Comparison of ENCODE assay signal across 11 mouse cellular contexts in the genomic region with DNA sequence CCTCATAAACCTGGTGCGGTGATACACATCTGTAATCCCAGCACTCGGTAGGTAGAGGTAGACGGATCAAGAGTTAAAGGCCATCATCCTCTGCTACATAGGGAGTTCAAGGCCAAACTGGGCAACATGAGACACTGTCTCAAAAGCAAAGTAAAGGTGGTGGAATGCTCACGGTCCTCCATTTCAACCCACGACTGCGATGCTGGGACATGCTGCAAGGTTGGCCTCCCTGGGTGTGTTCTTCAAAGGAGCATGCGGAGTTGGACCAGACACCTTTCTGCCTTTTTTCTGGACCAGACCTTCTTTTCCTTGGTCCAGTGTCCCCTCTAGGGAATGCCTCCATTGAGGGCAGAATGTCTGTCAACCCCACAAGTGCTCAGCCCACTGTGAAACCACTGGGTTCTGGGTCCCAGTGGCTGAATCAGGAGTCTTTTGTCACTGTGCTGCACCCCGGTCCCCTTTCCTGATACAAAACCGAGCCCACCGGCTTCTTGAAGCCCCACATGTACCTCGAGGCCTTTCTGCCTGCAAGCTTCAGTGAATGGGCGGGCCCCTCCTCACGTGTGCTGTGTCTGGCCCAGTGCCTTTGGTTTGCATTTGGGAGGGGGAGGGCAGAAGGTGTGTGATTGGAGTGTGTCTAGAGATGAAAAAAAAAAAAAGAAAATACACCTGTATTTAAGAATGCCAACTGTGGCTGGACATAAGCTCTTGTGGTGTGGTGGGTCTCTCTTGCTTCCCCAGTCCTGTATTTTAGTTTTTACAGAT. TPM values are rescaled to one million over a fixed set of nuclear protein-coding genes. Genes with fewer than 3 reads are reported as not detected.
DNase-seq lines count a peak whose midpoint lies in the region; ATAC-seq and TF ChIP-seq lines count a peak whose summit lies in the region.
"Had no signal": no experiment of that assay in that cellular context is flagged by ENCODE, and none has a peak within 500 bp of the region (broad histone marks: within the 10 kb centered on the region; RNA-seq: fewer than 3 reads in every experiment).

No protein-coding gene starts in this region.

- TF ChIP-seq CTCF in heart, adult 2 months (IDR thresholded peaks at IDR 0.05) = no peak

- peak overlapping the region in 1 of 2 experiments; percentile 4; a peak in 1 of 4 replicates for H3K27ac ChIP-seq in heart, embryonic 14.5 days (replicated peaks in 1 of 2; ENCODE audit: control insufficient read depth in 1 of 2, insufficient read depth in 1 of 2, low read depth in 2 of 2, low read length in 2 of 2)
- H3K27ac ChIP-seq in heart, adult 2 months = no peak overlapping the region
- no peak overlapping the region; the same call in 1 of the 2 replicates for H3K27ac ChIP-seq in neural tube, embryonic 13.5 days (replicated peaks)
- H3K27ac ChIP-seq in limb, embryonic 10.5 days = no peak overlapping the region

- TF ChIP-seq POLR2A in heart, adult 2 months (IDR thresholded peaks at IDR 0.05; ENCODE audit: insufficient read depth, low read depth, low read length) = no peak

- WGBS in heart, embryonic 14.5 days = 69% methylated on average over 13 of the region's 13 CpGs
- WGBS in heart, adult 2 months = 81% methylated on average over 13 of the region's 13 CpGs
- 81% methylated on average over 13 of the region's 13 CpGs for WGBS in neural tube, embryonic 13.5 days
- 76% methylated on average over 13 of the region's 13 CpGs for WGBS in limb, embryonic 10.5 days

- no peak overlapping the region for H3K4me3 ChIP-seq in heart, embryonic 14.5 days (ENCODE audit: control insufficient read depth in 1 of 2, insufficient read depth in 1 of 2, low read depth in 1 of 2, low read length in 2 of 2)
- H3K4me3 ChIP-seq in heart, adult 2 months = no peak overlapping the region
- no peak overlapping the region for H3K4me3 ChIP-seq in neural tube, embryonic 13.5 days
- H3K4me3 ChIP-seq in limb, embryonic 10.5 days = no peak overlapping the region

- no peak for TF ChIP-seq EP300 in heart, adult 2 months (IDR thresholded peaks at IDR 0.05; ENCODE audit: insufficient read depth, low read depth, low read length)

- no peak for DNase-seq in heart, adult 2 months
- DNase-seq in neural tube, embryonic 10.5 days (ENCODE audit: extremely low spot score, low spot score) = no peak
- peak; percentile 34 for DNase-seq in limb, embryonic 10.5 days (ENCODE audit: low spot score)
- no peak for DNase-seq in adrenal gland, postnatal 14 days
- DNase-seq in left cerebral cortex, adult 11 months (ENCODE audit: low spot score) = no peak
- DNase-seq: thymus, adult 18-20 months had no signal

- peaks cover 62% of the 10 kb centered on the region for H3K36me3 ChIP-seq in heart, embryonic 14.5 days (ENCODE audit: control insufficient read depth, insufficient read depth, low read length)
- peaks cover 12% of the 10 kb centered on the region for H3K36me3 ChIP-seq in heart, adult 2 months (ENCODE audit: control insufficient read depth, insufficient read depth, low read length)
- H3K36me3 ChIP-seq in neural tube, embryonic 13.5 days = peaks cover 62% of the 10 kb centered on the region
- peaks cover 67% of the 10 kb centered on the region for H3K36me3 ChIP-seq in limb, embryonic 10.5 days

- H3K27me3 ChIP-seq in heart, embryonic 14.5 days (ENCODE audit: control insufficient read depth, insufficient read depth, low read length) = no peaks in the 10 kb centered on the region
- H3K27me3 ChIP-seq in heart, adult 2 months (ENCODE audit: control insufficient read depth, insufficient read depth, low read length) = no peaks in the 10 kb centered on the region
- no peaks in the 10 kb centered on the region for H3K27me3 ChIP-seq in neural tube, embryonic 13.5 days
- no peaks in the 10 kb centered on the region for H3K27me3 ChIP-seq in limb, embryonic 10.5 days (ENCODE audit: low read depth, poor library complexity, severe bottlenecking)
- H3K27me3 ChIP-seq: midbrain, embryonic 15.5 days; Patski had no signal

- H3K4me1 ChIP-seq in heart, embryonic 14.5 days (ENCODE audit: control insufficient read depth in 2 of 2, insufficient read depth in 2 of 2, low read length in 2 of 2) = peaks cover 18 to 30% of the 10 kb centered on the region in 2 experiments
- peaks cover 14% of the 10 kb centered on the region for H3K4me1 ChIP-seq in heart, adult 2 months (ENCODE audit: control insufficient read depth, insufficient read depth, low read length)
- H3K4me1 ChIP-seq in neural tube, embryonic 13.5 days (replicated peaks) = peaks cover 32% of the 10 kb centered on the region
- peaks cover 33% of the 10 kb centered on the region for H3K4me1 ChIP-seq in limb, embryonic 10.5 days

- H3K9me3 ChIP-seq in heart, embryonic 14.5 days (ENCODE audit: control insufficient read depth, low read length) = no peaks in the 10 kb centered on the region
- no peaks in the 10 kb centered on the region for H3K9me3 ChIP-seq in neural tube, embryonic 13.5 days
- no peaks in the 10 kb centered on the region for H3K9me3 ChIP-seq in limb, embryonic 10.5 days (replicated peaks)
- H3K9me3 ChIP-seq: midbrain, embryonic 15.5 days had no signal

- H3K4me2 ChIP-seq in heart, embryonic 14.5 days (ENCODE audit: low read length) = peak overlapping the region; percentile 90
- H3K4me2 ChIP-seq in neural tube, embryonic 13.5 days = 0 out of 2 replicates have a peak overlapping the region, but pooled peaks have one; percentile 96

- intact Hi-C loops in heart, adult 2 months (cut with DNase I) = no loop called here

- no peak overlapping the region; the same call in 1 of the 2 replicates for H3K9ac ChIP-seq in heart, embryonic 14.5 days (ENCODE audit: low read length)
- no peak overlapping the region for H3K9ac ChIP-seq in heart, adult 2 months (ENCODE audit: low read depth, low read length)
- H3K9ac ChIP-seq in neural tube, embryonic 13.5 days = peak overlapping the region; percentile 90; the same call in 1 of the 2 replicates
- H3K9ac ChIP-seq: midbrain, embryonic 15.5 days had no signal

- no peak for ATAC-seq in heart, embryonic 14.5 days (ENCODE audit: insufficient number of reproducible peaks, insufficient read depth, low FRiP score, low read depth)
- ATAC-seq in neural tube, embryonic 13.5 days (ENCODE audit: low read depth) = no peak
- ATAC-seq in megakaryocyte progenitor cell, adult 5-6 weeks (replicated peaks; ENCODE audit: poor library complexity) = no peak
- ATAC-seq: midbrain, embryonic 15.5 days had no signal

- H3K79me2 ChIP-seq in heart, adult 2 months (replicated peaks; ENCODE audit: control insufficient read depth, insufficient read depth, low read length) = no peaks in the 10 kb centered on the region

RNA-seq across cellular contexts. Expression of gene Ftl1, which starts 3.6 kb away (rescaled TPM):
- 3,513 and 3,606 TPM in 2 replicates for polyA plus RNA-seq in heart, embryonic 14.5 days (2014; fragmentation: Nextera tagmentation; extraction: Ambion mirVana)
- total RNA-seq in heart, adult 2 months (2021) = 100 to 1,000 TPM; 213 to 308 TPM
- polyA plus RNA-seq in heart, adult 2 months (2012; rRNA removed) = 505 and 903 TPM in 2 replicates
- polyA plus RNA-seq in neural tube, embryonic 13.5 days (2015; fragmentation: Nextera tagmentation; extraction: Ambion mirVana) = 6,282 and 6,442 TPM in 2 replicates
- polyA plus RNA-seq in limb, embryonic 10.5 days (2016; fragmentation: Nextera tagmentation; extraction: Ambion mirVana) = 5,063 and 5,416 TPM in 2 replicates
- total RNA-seq in adrenal gland, postnatal 14 days (2021) = 638 and 688 TPM in 2 replicates
- 1,479 and 1,608 TPM in 2 replicates for total RNA-seq in megakaryocyte progenitor cell, adult 5-6 weeks (2015)
- 770 and 961 TPM in 2 replicates for total RNA-seq in megakaryocyte progenitor cell, adult 5-6 weeks (2017)

RNA-seq across cellular contexts. Expression of gene Bax, which starts 10.6 kb away (rescaled TPM):
- polyA plus RNA-seq in heart, embryonic 14.5 days (2014; fragmentation: Nextera tagmentation; extraction: Ambion mirVana) = 89.9 and 102 TPM in 2 replicates
- total RNA-seq in heart, adult 2 months (2021) = 10 to 100 TPM; 21.9 to 25.9 TPM
- 46.6 and 47.2 TPM in 2 replicates for polyA plus RNA-seq in heart, adult 2 months (2012; rRNA removed)
- 184 and 237 TPM in 2 replicates for polyA plus RNA-seq in neural tube, embryonic 13.5 days (2015; fragmentation: Nextera tagmentation; extraction: Ambion mirVana)
- polyA plus RNA-seq in limb, embryonic 10.5 days (2016; fragmentation: Nextera tagmentation; extraction: Ambion mirVana) = 248 and 297 TPM in 2 replicates
- total RNA-seq in adrenal gland, postnatal 14 days (2021) = 54.4 and 60.0 TPM in 2 replicates
- total RNA-seq in megakaryocyte progenitor cell, adult 5-6 weeks (2015) = 20.7 and 21.5 TPM in 2 replicates
- total RNA-seq in megakaryocyte progenitor cell, adult 5-6 weeks (2017) = 29.6 and 35.2 TPM in 2 replicates

RNA-seq across cellular contexts. Expression of gene Ruvbl2, which starts 18.2 kb away (rescaled TPM):
- polyA plus RNA-seq in heart, embryonic 14.5 days (2014; fragmentation: Nextera tagmentation; extraction: Ambion mirVana) = 66.4 and 68.1 TPM in 2 replicates
- total RNA-seq in heart, adult 2 months (2021) = 10 to 100 TPM; 26.5 to 26.9 TPM
- 32.7 and 33.5 TPM in 2 replicates for polyA plus RNA-seq in heart, adult 2 months (2012; rRNA removed)
- polyA plus RNA-seq in neural tube, embryonic 13.5 days (2015; fragmentation: Nextera tagmentation; extraction: Ambion mirVana) = 89.7 and 111 TPM in 2 replicates
- 228 and 283 TPM in 2 replicates for polyA plus RNA-seq in limb, embryonic 10.5 days (2016; fragmentation: Nextera tagmentation; extraction: Ambion mirVana)
- 55.5 and 62.8 TPM in 2 replicates for total RNA-seq in adrenal gland, postnatal 14 days (2021)
- total RNA-seq in megakaryocyte progenitor cell, adult 5-6 weeks (2015) = 180 and 205 TPM in 2 replicates
- total RNA-seq in megakaryocyte progenitor cell, adult 5-6 weeks (2017) = 170 and 193 TPM in 2 replicates

RNA-seq across cellular contexts. Expression of gene Gys1, which starts 21.5 kb away (rescaled TPM):
- 99.1 and 105 TPM in 2 replicates for polyA plus RNA-seq in heart, embryonic 14.5 days (2014; fragmentation: Nextera tagmentation; extraction: Ambion mirVana)
- total RNA-seq in heart, adult 2 months (2021) = 100 to 1,000 TPM in 1 of 2 experiments, 10 to 100 TPM in 1; 96.9 to 115 TPM
- polyA plus RNA-seq in heart, adult 2 months (2012; rRNA removed) = 111 and 135 TPM in 2 replicates
- 21.5 and 25.9 TPM in 2 replicates for polyA plus RNA-seq in neural tube, embryonic 13.5 days (2015; fragmentation: Nextera tagmentation; extraction: Ambion mirVana)
- 42.6 and 44.9 TPM in 2 replicates for polyA plus RNA-seq in limb, embryonic 10.5 days (2016; fragmentation: Nextera tagmentation; extraction: Ambion mirVana)
- 55.4 and 62.8 TPM in 2 replicates for total RNA-seq in adrenal gland, postnatal 14 days (2021)
- 22.6 and 26.2 TPM in 2 replicates for total RNA-seq in megakaryocyte progenitor cell, adult 5-6 weeks (2015)
- 22.3 and 24.4 TPM in 2 replicates for total RNA-seq in megakaryocyte progenitor cell, adult 5-6 weeks (2017)

RNA-seq across cellular contexts. Expression of gene Tulp2, which starts 25.6 kb away (rescaled TPM):
- 0.42 and 0.71 TPM in 2 replicates for polyA plus RNA-seq in heart, embryonic 14.5 days (2014; fragmentation: Nextera tagmentation; extraction: Ambion mirVana)
- not detected for total RNA-seq in heart, adult 2 months (2021)
- polyA plus RNA-seq in heart, adult 2 months (2012; rRNA removed) = 0.20 and 0.27 TPM in 2 replicates
- polyA plus RNA-seq in neural tube, embryonic 13.5 days (2015; fragmentation: Nextera tagmentation; extraction: Ambion mirVana) = 0.13 and 0.29 TPM in 2 replicates
- polyA plus RNA-seq in limb, embryonic 10.5 days (2016; fragmentation: Nextera tagmentation; extraction: Ambion mirVana) = 1.8 and 2.2 TPM in 2 replicates
- 0.49 and 1.1 TPM in 2 replicates for total RNA-seq in adrenal gland, postnatal 14 days (2021)
- 0.07 TPM in 1 of 2 replicates, not detected in the other for total RNA-seq in megakaryocyte progenitor cell, adult 5-6 weeks (2015)
- not detected in 2 replicates for total RNA-seq in megakaryocyte progenitor cell, adult 5-6 weeks (2017)
